Mouse (Mus musculus) kidney, adult 2 months (tissue): Measurements from ENCODE around the gene Mgat4c.

Source experiments
- CTCF ChIP-seq: fragments of 200-500 bp; conservative IDR thresholded peaks from 2 replicates; pipeline ENCODE4 v1.5.1; 2011; ENCODE audit warnings: low read depth, mild to moderate bottlenecking, control low read depth, low read length, moderate library complexity, mixed read lengths; ENCODE audit not compliant: insufficient read depth, insufficient read length
- POLR2A ChIP-seq: fragments of 200-500 bp; IDR thresholded peaks from one replicate; pipeline ENCODE4 v1.6.1; 2011; ENCODE audit warnings: low read depth, low read length, control low read depth

GRCm38 (mm10) chr10:102243897-102244296 is 562.6 kb downstream of the Mgat4c start:
- TF ChIP-seq CTCF, result no peak
- no peak for TF ChIP-seq POLR2A
